Mouse (Mus musculus) heart, embryonic 14.5 days (tissue): ENCODE results near the gene Fxyd3. TPM values are rescaled to one million over a fixed set of nuclear protein-coding genes. Genes with fewer than 3 reads are reported as not detected.

Experiments used
- ATAC-seq: fragments of 200-750 bp; cut with Nextera tagmentation; 2 replicates; pipeline ENCODE4 v1.8.0; 2017; ENCODE audit warnings: low read depth, moderate TSS enrichment; ENCODE audit not compliant: insufficient number of reproducible peaks, insufficient read depth, low FRiP score
- H3K27ac ChIP-seq, 2 experiments: fragments of 200-500 bp in 1 of 2; fragments of 300-500 bp in 1 of 2; sonication (generic) in 1 of 2; replicated peaks in 1 of 2; 2 replicates each; pipeline ENCODE4 v1.5.1; 2012 to 2014; ENCODE audit warnings: low read depth in 2 of 2, low read length in 2 of 2, control low read depth in 1 of 2, mild to moderate bottlenecking in 1 of 2, mixed read lengths in 1 of 2; ENCODE audit not compliant: control insufficient read depth in 1 of 2, insufficient read depth in 1 of 2
- H3K27me3 ChIP-seq: fragments of 300-500 bp; sonication (generic); 2 replicates; pipeline ENCODE4 v1.6.1; 2014; ENCODE audit warnings: mild to moderate bottlenecking, low read length, control low read depth; ENCODE audit not compliant: control insufficient read depth, insufficient read depth
- H3K36me3 ChIP-seq: fragments of 300-500 bp; sonication (generic); 2 replicates; pipeline ENCODE4 v1.6.1; 2014; ENCODE audit warnings: mild to moderate bottlenecking, control low read depth, low read length, mixed read lengths; ENCODE audit not compliant: control insufficient read depth, insufficient read depth
- H3K4me1 ChIP-seq, 2 experiments: fragments of 200-500 bp in 1 of 2; fragments of 300-500 bp in 1 of 2; sonication (generic) in 1 of 2; 2 replicates each; pipeline ENCODE4 v1.6.1; 2012 to 2014; ENCODE audit warnings: low read length in 2 of 2, control low read depth in 1 of 2, mixed read lengths in 1 of 2; ENCODE audit not compliant: control insufficient read depth in 2 of 2, insufficient read depth in 2 of 2
- H3K4me2 ChIP-seq: fragments of 300-500 bp; sonication (generic); 2 replicates; pipeline ENCODE4 v1.6.1; 2014; ENCODE audit warnings: mild to moderate bottlenecking, low read length
- H3K4me3 ChIP-seq, 2 experiments: fragments of 200-500 bp in 1 of 2; fragments of 300-500 bp in 1 of 2; sonication (generic) in 1 of 2; 2 replicates each; pipeline ENCODE4 v1.5.1; 2012 to 2014; ENCODE audit warnings: low read length in 2 of 2, mild to moderate bottlenecking in 2 of 2, control low read depth in 1 of 2, low read depth in 1 of 2, moderate library complexity in 1 of 2; ENCODE audit not compliant: control insufficient read depth in 1 of 2, insufficient read depth in 1 of 2
- H3K9ac ChIP-seq: fragments of 300-500 bp; sonication (generic); 2 replicates; pipeline ENCODE4 v1.6.1; 2014; ENCODE audit warnings: mild to moderate bottlenecking, low read length
- H3K9me3 ChIP-seq: fragments of 300-500 bp; sonication (generic); 2 replicates; pipeline ENCODE4 v1.6.1; 2016; ENCODE audit warnings: low read length, control low read depth; ENCODE audit not compliant: control insufficient read depth
- WGBS: fragments of 180-500 bp; shearing (Covaris S2); extraction: QIAGEN DNeasy Blood & Tissue Kit; methylation state at CpG from one replicate; pipeline ENCODE4 v1.1.7; 2014; 5-methylcytosine and 5-hydroxymethylcytosine counted together
- polyA plus RNA-seq: library from polyadenylated mRNA; unstranded; fragments of >200 nt; fragmentation: Nextera tagmentation; extraction: Ambion mirVana; gene quantifications from 2 replicates; pipeline ENCODE4 v1.2.1, GENCODE M21; 2014

Fxyd3 gene
- polyA plus RNA-seq, 1 experiment from 2014 or later, result 0.82 TPM

- peaks cover 34% of the 10 kb centered on the region for H3K27me3 ChIP-seq
- peaks cover 36 to 55% of the 10 kb centered on the region in 2 experiments for H3K4me1 ChIP-seq
- no peaks in the 10 kb centered on the region for H3K36me3 ChIP-seq
- H3K4me2 ChIP-seq, result peak overlapping the region; percentile 69
- no peak for ATAC-seq
- H3K9me3 ChIP-seq, result no peaks in the 10 kb centered on the region
- peak overlapping the region; percentile 95 to 97 for H3K27ac ChIP-seq
- WGBS, result 9% methylated on average over 10 of the region's 10 CpGs
- peak overlapping the region; percentile 81 for H3K9ac ChIP-seq
- H3K4me3 ChIP-seq, result peak overlapping the region; percentile 51 to 60
Measured at GRCm38 (mm10) chr7:31053882-31054447, 22.5 kb downstream of the Fxyd3 start.

GRCm38 (mm10) chr7:31052636-31053434, 23.7 kb downstream of the Fxyd3 start:
- Histone ChIP-seq H3K36me3 (no peaks in the 10 kb centered on the region), H3K4me2 (peak overlapping the region; percentile 69), H3K27me3 (peaks cover 34% of the 10 kb centered on the region), H3K27ac (peak overlapping the region in 1 of 2 experiments; percentile 33; a peak in 1 of 4 replicates), H3K9ac (peak overlapping the region; percentile 81), H3K9me3 (no peaks in the 10 kb centered on the region), H3K4me3 (peak overlapping the region; percentile 51 to 60), H3K4me1 (peaks cover 36 to 55% of the 10 kb centered on the region in 2 experiments)
- WGBS, result 3% methylated on average over 34 of the region's 34 CpGs
- no peak for ATAC-seq

GRCm38 (mm10) chr7:31052251-31052635, 24.3 kb downstream of the Fxyd3 start:
- H3K9ac ChIP-seq, result peak overlapping the region; percentile 81
- H3K27me3 ChIP-seq, result peaks cover 34% of the 10 kb centered on the region
- WGBS, result 14% methylated on average over 22 of the region's 22 CpGs
- ATAC-seq, result no peak
- peak overlapping the region; percentile 17 to 51 for H3K4me3 ChIP-seq
- no peaks in the 10 kb centered on the region for H3K9me3 ChIP-seq
- 0 out of 4 replicates have a peak overlapping the region, but pooled peaks of 1 of the 2 experiments have one; percentile 33 for H3K27ac ChIP-seq
- H3K4me1 ChIP-seq, result peaks cover 36 to 55% of the 10 kb centered on the region in 2 experiments
- H3K36me3 ChIP-seq, result no peaks in the 10 kb centered on the region
- H3K4me2 ChIP-seq, result peak overlapping the region; percentile 69

GRCm38 (mm10) chr7:31051321-31052021, 25.0 kb downstream of the Fxyd3 start, which contains the start of gene Fxyd7:
Fxyd7 (minus strand) TSS chr7:31051467.
- peaks cover 34% of the 10 kb centered on the region for H3K27me3 ChIP-seq
- no peak for ATAC-seq

GRCm38 (mm10) chr7:31050921-31051320, 25.6 kb downstream of the Fxyd3 start:
- Histone ChIP-seq H3K27ac (no peak overlapping the region), H3K4me1 (peaks cover 34 to 48% of the 10 kb centered on the region in 2 experiments), H3K36me3 (no peaks in the 10 kb centered on the region), H3K4me2 (peak overlapping the region; percentile 69; the same call in 1 of the 2 replicates), H3K4me3 (peak overlapping the region in 1 of 2 experiments; percentile 51; a peak in 1 of 4 replicates), H3K9me3 (no peaks in the 10 kb centered on the region), H3K27me3 (peaks cover 34% of the 10 kb centered on the region), H3K9ac (no peak overlapping the region)
- 15% methylated on average over 9 of the region's 9 CpGs for WGBS
- no peak for ATAC-seq

More at GRCm38 (mm10) chr7:31051321-31052021, 25.0 kb downstream of the Fxyd3 start, which contains the start of gene Fxyd7:
- Histone ChIP-seq H3K9me3 (no peaks in the 10 kb centered on the region), H3K27ac (no peak within 1 kb of the TSS), H3K4me3 (peak within 1 kb of the TSS; percentile 17 to 51), H3K4me2 (peak within 1 kb of the TSS; percentile 69), H3K4me1 (peaks cover 36 to 53% of the 10 kb centered on the region in 2 experiments), H3K9ac (peak within 1 kb of the TSS; percentile 81), H3K36me3 (no peaks in the 10 kb centered on the region)
- WGBS, result 8% methylated on average over 27 of the region's 28 CpGs

- no peak overlapping the region for H3K9ac ChIP-seq
- 10% methylated on average over 6 of the region's 6 CpGs for WGBS
- H3K36me3 ChIP-seq, result no peaks in the 10 kb centered on the region
- H3K27me3 ChIP-seq, result peaks cover 35% of the 10 kb centered on the region
- H3K4me1 ChIP-seq, result peaks cover 32 to 47% of the 10 kb centered on the region in 2 experiments
- no peak overlapping the region for H3K27ac ChIP-seq
- H3K9me3 ChIP-seq, result no peaks in the 10 kb centered on the region
- 0 out of 2 replicates have a peak overlapping the region, but pooled peaks have one; percentile 34 for H3K4me2 ChIP-seq
- H3K4me3 ChIP-seq, result no peak overlapping the region
- ATAC-seq, result no peak
Measured at GRCm38 (mm10) chr7:31050487-31050886, 26.0 kb downstream of the Fxyd3 start.

- Histone ChIP-seq H3K27ac (no peak overlapping the region), H3K4me2 (peak overlapping the region; percentile 34), H3K27me3 (peaks cover 41% of the 10 kb centered on the region), H3K9ac (no peak overlapping the region), H3K4me1 (peaks cover 31 to 47% of the 10 kb centered on the region in 2 experiments), H3K4me3 (no peak overlapping the region), H3K9me3 (no peaks in the 10 kb centered on the region), H3K36me3 (no peaks in the 10 kb centered on the region)
- 5% methylated on average over 14 of the region's 15 CpGs for WGBS
- ATAC-seq, result no peak
Measured at GRCm38 (mm10) chr7:31049846-31050281, 26.6 kb downstream of the Fxyd3 start.
